Mouse (Mus musculus) kidney, postnatal 14 days (tissue): Measurements from ENCODE around the gene Ccdc171.

ENCODE experiments used
- DNase-seq: peaks from one replicate; pipeline ENCODE4 v3.0.0; 2022; ENCODE audit warnings: mixed read lengths

Gene Ccdc171

DNA sequence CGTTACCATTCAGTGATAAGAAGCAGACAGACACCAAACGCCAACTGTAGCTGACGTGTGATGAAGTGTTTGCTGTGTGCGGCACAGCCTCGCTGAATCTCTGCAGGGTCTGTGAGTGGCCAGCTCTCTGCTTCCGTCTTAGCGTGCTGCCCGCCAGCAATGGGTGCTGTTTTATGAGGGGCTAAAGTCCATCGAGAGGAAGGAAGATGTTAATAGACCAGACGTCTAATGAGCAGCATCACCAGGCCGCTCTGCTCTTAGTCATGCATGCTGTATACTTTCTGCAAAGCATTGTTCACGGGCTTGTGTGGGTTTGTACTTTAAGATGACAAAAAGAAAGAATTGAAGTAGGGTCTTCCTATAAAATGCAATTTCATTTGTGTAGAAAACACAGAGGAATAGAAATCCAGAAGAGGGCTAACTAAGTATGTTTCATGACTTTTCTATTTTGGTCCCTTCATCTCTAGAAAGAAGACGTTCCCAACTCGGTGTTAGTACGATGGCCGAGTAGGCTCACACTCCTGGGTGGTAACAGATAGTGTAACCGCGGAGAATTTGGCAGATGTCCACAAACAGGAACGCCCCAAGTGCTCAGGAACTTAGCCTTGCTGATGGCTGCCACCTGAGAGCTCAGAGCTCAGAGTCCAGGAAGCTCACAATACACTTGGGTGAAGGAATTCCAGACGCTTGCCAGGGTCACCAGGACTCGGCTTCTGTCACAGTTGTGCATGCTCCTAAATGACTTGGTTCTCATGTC lies 273.5 kb downstream of the Ccdc171 start:
- DNase-seq: peak; percentile 27

DNA sequence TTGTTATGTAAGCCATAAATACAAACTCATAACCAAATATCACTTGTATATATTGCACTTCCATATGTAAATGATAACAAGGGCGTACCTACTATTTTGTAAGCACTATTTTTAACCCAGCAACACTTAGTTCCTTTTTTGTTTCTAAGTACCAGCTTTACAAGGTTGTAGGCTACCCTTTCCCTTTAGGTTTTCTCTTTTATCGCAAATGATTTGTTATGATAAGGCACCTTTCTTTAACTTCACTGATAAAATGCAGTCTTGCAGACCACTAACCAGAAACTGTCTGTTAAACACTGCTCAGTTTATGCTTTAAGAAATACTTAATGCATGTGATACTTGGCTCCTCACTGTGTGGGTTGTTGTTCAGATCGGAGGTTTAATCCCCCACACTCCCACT lies 275.1 kb downstream of the Ccdc171 start:
- no peak for DNase-seq

DNA sequence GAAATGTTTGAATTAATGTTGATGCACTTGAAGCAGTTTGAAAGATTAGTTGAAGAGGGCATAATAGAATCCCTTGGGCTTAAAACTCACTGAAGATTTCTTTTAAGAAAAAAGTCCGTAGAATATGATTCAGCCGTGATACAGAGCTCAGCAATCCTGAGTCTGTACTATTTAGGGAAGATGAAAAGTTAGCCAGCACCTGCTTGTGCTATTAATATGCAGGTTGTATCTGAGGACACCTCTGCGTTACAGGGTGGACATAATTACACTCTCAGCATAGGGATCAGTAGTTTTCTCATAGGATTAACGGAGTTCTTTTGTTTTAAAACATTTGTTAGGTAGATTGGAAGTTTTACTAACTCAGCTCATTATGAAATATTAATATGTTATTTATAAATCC lies 291.6 kb downstream of the Ccdc171 start:
- DNase-seq: no peak

DNA sequence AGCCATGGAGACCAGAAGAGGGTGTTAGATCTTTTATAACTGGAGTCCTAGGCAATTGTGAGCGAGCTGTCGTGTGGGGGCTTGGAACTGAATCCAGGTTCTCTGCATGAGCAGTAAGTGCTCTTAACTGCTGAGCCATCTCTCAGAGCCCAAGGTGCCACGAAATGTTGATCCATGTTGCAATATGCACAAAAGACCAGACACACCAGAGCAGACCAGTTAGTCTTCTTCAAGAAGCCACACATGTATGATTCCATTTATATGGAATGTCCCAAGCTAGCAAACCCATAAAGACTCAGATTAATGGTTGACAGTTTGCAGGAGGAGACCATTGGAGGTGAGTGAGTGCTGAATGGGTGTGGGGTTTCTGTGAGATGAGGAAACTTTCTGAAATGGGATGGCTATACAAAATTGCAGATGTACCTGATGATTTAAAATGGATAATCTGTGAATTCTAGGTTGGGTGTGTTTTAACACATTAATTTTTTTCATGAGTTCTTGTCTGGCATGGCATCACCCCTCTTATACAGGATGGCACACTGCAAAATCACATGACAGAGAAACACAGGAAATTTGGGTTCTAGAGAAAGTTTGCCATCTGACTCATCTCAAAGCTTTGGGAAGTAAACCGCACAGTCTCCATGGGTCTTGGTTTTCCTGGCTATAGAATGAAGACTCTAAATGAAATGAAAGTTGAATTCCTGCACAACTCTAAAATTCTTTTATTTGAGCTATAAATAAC lies 304.5 kb downstream of the Ccdc171 start:
- no peak for DNase-seq

DNA sequence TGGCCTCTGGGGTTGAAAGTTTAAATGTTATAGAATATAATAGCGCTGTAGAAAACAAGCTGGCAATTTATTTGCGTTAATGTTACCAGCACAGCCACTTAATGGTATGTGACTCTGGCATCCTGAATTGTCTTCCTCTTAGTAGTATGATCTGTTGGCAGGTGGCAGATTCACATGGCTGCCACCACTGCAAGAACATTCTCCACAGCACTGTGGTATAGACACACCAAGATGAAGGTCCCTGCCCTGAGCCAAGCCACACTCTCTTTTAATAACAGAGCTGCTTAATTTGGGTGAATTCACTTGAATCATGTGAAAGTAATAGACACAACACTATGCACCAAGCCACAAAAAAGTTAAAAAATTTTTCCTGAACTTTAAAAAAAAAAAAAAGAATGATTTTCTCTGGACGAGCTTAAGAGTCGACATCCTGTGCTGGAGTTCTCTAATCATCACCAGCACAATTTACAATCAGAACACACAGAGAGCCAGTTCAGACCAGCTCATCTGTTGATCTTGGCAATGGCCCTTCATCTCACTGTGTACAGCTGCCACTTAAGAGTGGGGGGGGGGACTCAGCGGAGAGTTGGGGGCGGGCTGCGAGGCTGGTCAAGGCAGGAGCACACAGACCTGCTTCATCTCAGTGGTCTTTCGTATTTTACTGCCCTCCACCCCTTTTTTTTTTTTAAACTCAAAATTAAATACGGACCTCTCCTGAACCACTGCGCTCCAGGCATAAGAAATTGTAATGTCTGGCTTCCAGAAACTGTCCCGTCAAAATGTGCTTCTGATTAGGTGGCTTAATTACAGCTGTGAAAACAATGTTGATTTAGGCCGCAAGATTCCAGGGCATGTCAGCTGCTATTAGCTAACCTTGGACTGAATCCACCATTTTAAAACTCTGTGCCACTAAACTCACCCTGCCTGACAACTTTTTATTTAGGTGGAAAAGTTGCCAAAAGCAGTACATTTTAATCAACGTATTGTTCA lies 305.8 kb downstream of the Ccdc171 start:
- peak; percentile 48 for DNase-seq

DNA sequence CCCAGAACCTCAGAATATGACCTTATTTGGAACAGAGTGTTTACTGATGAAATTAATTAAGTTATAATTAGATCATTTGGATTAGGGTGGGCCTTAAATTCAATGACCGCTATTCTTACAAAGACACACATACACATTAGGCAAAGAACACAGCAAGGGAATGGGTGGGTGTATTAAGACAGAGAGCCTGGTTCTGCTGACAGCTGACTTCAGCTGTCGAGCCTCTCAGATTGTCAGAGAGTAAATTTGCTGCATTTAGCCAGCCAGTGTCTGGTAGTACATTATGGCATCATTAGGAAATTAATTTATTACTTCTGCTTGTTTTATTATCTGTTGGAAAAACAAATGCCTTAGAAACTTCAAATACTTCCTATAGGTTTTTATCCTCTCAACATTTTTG lies 313.7 kb downstream of the Ccdc171 start:
- DNase-seq: peak; percentile 27

DNA sequence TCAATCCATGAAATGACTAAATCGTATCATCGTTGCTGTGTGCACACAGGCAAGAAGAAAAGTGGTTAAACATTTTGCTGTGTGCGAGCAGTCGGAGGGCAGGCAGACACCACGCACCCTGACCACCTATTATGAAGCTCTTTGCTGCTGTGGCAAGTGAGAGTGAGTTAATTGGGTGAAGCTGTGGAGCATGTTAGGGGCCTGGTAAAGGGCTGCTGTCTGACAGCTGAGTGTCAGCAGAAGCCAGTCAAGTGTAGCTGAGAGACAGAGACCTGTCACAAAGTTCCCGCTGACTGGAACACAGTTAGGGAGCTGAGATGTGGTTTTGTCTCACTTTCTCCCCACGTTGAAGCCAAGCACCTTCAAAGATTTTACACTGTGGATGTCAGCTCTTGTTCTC lies 321.0 kb downstream of the Ccdc171 start:
- DNase-seq: no peak

DNA sequence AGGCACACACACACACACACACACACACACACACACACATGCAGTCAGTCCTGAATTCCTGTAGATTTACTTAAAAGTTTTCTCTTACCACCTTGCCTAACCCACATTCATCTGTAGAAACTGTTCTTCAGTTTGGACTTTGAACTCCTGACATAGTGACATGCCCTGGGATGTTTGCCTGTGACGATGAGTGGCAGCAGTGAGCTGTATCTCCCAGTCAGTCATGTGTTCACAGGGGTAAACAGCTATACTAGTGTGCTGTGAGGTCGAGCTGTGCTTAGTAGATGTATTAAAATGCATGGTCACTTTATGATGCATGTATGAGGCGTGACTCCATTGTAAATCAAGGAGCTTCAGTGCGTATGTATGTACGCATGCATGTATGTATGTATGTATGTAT lies 328.5 kb downstream of the Ccdc171 start:
- no peak for DNase-seq

DNA sequence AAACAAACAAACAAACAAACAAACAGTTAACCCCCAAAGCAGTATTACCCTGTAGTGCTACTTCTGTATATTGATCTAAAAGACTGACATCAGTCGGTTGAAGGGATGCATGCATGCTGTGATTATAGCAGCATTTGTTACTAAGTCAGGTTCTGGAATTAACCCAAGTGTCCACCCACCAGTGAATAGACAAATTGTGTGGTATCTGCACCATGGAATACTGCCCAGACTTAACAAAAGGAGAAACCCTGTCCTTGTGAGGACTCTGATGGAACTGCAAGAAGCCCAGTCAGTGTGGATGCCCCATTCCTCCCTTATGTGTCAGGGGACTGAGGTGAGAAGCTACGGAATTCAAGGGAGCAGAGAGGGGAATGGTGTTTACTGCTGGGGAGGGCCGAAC lies 336.4 kb downstream of the Ccdc171 start:
- DNase-seq: no peak

DNA sequence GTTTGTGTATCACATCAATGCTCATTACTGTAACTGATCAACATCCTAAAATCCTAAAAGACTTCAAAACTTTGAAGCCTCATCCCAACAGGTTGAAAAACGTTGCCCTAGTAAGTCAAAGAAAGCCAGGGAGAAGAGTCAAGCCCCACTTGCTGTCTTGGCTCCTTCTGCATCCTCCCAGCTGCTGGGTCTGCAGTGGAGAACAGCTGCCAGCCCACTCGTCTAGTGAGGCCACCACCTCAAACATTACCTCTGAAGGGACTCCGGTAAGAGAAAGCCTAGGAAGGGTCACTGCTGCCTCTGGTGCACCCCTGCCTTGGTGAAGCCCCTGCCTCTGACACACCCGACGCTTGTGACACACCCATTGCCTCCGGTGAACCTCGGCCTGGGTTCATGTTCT lies 336.9 kb downstream of the Ccdc171 start:
- no peak for DNase-seq

DNA sequence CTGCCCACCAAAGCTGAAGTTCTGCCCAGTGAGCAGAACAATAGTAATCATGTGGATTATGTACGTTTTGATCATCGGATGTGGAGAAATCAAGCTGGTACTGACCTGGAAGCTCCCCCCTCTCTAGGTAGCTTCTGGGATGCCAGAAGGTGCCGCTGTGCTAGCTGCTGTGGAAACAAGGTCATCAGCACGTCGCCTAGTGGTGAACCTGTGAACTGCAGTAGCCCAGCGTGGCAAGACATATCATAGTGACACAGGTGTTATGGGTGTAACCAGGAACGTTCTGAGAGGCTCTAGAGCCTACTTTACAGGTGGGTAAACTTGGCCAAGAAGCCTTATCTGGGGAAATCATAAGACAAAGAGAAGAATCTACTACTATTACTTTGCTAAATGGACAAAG lies 351.3 kb downstream of the Ccdc171 start:
- no peak for DNase-seq

DNA sequence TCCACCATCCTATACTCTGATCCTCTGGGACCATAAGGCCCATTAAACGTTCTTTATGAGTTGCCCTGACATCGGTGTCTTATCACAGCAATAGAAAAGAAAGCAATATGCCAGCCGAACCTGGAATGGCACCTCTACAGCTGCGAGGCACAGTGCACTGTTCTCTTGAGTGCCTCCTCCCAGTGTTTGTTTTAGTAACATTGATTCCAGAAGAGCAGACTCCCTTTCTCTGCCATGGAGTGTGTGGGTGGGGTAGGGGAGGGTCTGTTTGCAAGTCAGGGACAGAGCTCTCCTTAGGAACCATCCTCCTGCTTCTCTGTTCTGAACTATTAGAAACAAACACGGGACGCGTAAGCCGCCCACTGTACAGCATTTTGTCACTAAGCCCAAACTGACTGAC lies 352.9 kb downstream of the Ccdc171 start:
- DNase-seq: no peak

DNA sequence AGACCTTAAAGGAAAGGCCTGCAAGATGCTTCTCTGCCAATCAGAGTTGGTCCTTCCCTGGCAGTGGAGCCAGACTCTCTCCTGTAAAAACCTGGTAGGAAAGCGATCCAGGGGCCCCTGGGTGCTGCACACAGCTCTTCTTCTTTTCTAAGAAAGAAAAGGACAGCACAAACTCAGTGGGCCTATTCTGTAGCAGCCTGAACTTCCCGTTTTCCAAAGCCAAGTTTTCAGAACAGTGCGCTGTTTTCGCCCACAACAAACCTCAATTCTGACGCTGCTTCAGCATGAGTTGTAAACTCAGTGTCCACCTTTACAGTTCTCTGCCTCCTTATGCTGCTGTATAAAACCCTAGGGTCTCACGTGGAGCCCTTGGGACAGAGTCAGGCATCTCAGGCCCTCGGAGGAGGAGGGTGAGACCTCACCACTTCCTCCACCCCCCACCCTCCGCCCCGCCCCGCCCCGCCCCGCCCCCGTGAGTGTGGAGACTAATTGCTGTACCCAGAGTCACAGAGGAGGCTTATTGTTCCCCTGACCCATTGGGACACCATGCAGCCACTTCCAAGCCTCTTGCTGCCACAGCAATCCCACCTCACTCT lies 363.2 kb downstream of the Ccdc171 start:
- no peak for DNase-seq

DNA sequence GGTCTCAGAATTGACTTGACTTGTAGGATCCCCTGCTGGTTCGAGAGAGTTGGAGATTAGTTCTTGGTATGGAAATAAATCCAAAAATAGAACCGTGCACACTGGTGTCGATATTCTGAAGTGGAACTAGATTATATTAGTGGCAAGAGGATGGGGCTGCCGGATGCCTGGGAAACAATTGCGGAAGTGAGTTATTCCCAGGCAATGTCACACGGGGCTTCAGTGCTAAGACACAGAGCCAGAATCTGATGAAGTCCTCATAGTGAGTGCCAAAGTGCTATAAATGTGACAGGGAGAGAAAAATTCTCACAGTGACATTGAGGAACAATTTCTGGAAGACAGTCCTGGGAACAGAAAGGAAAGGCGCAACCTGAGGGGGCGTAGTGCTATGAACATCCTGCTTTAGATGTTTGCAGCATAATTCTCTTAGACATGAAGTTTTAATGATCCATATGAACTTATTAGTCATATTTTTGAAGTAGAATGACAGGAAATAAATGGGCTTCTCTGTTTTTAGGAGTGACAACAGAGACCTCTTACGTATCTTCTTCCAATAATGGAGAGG lies 376.8 kb downstream of the Ccdc171 start:
- peak; percentile 27 for DNase-seq
